Mouse (Mus musculus) liver, embryonic 16.5 days (tissue): ENCODE results near the gene Camk1g. TPM values are rescaled to one million over a fixed set of nuclear protein-coding genes. Genes with fewer than 3 reads are reported as not detected.

Experiments used
- ATAC-seq: fragments of 200-750 bp; cut with Nextera tagmentation; 2 replicates; pipeline ENCODE4 v1.8.0; 2017; ENCODE audit warnings: low read depth, mild to moderate bottlenecking, moderate number of reproducible peaks, moderate library complexity
- H3K27ac ChIP-seq: fragments of 300-500 bp; sonication (generic); 2 replicates; pipeline ENCODE4 v1.5.1; 2014; ENCODE audit warnings: mild to moderate bottlenecking, low read length
- H3K27me3 ChIP-seq: fragments of 300-500 bp; sonication (generic); 2 replicates; pipeline ENCODE4 v1.6.1; 2014; ENCODE audit warnings: low read depth, low read length, mixed read lengths; ENCODE audit not compliant: control insufficient read depth, insufficient read depth
- H3K36me3 ChIP-seq: fragments of 300-500 bp; sonication (generic); 2 replicates; pipeline ENCODE4 v1.6.1; 2014; ENCODE audit warnings: mild to moderate bottlenecking; ENCODE audit not compliant: control insufficient read depth, insufficient read depth
- H3K4me1 ChIP-seq: fragments of 300-500 bp; sonication (generic); 2 replicates; pipeline ENCODE4 v1.6.1; 2014; ENCODE audit warnings: low read depth, low read length, mixed read lengths; ENCODE audit not compliant: control insufficient read depth
- H3K4me2 ChIP-seq: fragments of 300-500 bp; sonication (generic); 2 replicates; pipeline ENCODE4 v1.6.1; 2014; ENCODE audit warnings: low read depth, low read length, mixed read lengths
- H3K4me3 ChIP-seq: fragments of 300-500 bp; sonication (generic); 2 replicates; pipeline ENCODE4 v1.5.1; 2014; ENCODE audit warnings: low read depth, mild to moderate bottlenecking, low read length
- H3K9ac ChIP-seq: fragments of 300-500 bp; sonication (generic); 2 replicates; pipeline ENCODE4 v1.6.1; 2014; ENCODE audit warnings: low read depth, low read length
- H3K9me3 ChIP-seq: fragments of 300-500 bp; sonication (generic); replicated peaks from 2 replicates; pipeline ENCODE4 v1.6.1; 2016; ENCODE audit warnings: low read length; ENCODE audit not compliant: control insufficient read depth
- WGBS: fragments of 180-500 bp; shearing (Covaris S2); extraction: QIAGEN DNeasy Blood & Tissue Kit; methylation state at CpG from one replicate; pipeline ENCODE4 v1.1.7; 2014; ENCODE audit not compliant: insufficient replicate concordance; 5-methylcytosine and 5-hydroxymethylcytosine counted together
- polyA plus RNA-seq: library from polyadenylated mRNA; unstranded; fragments of >200 nt; fragmentation: Nextera tagmentation; extraction: Ambion mirVana; gene quantifications from 2 replicates; pipeline ENCODE4 v1.2.1, GENCODE M21; 2015

The Camk1g gene
- polyA plus RNA-seq, 1 experiment from 2014 or later, result 0.33 TPM

GRCm38 (mm10) chr1:193361181-193361580 is 8.9 kb downstream of the Camk1g start:
- no peak for ATAC-seq
- H3K4me2 ChIP-seq, result no peak overlapping the region
- WGBS, result 42% methylated on average over 6 of the region's 6 CpGs

DNA sequence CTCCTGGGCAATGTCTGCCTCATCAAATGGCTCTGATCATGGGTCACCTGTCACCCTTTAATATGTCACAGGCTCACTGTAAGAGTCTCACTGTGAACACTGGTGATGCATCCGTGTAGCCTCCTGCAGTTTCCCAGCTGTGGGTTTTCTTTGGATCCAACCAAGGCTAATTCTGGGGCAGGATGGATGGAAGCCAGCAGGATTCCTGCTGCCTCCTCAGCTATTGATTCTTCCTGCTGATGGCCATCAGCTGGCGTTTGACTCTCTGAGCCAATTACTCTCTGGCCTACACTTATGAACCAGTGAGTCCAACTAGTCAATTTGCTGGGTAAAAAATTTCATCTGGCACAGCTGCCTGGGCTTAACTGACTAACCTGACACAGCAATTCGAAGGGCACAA is 10.9 kb downstream of the Camk1g start:
- no peak overlapping the region for H3K4me2 ChIP-seq
- 43% methylated on average over 3 of the region's 3 CpGs for WGBS

More at GRCm38 (mm10) chr1:193361181-193361580, 8.9 kb downstream of the Camk1g start:
- Histone ChIP-seq H3K9me3 (no peaks in the 10 kb centered on the region), H3K4me3 (no peak overlapping the region), H3K9ac (no peak overlapping the region), H3K36me3 (no peaks in the 10 kb centered on the region), H3K27ac (no peak overlapping the region), H3K4me1 (no peaks in the 10 kb centered on the region), H3K27me3 (no peaks in the 10 kb centered on the region)

DNA sequence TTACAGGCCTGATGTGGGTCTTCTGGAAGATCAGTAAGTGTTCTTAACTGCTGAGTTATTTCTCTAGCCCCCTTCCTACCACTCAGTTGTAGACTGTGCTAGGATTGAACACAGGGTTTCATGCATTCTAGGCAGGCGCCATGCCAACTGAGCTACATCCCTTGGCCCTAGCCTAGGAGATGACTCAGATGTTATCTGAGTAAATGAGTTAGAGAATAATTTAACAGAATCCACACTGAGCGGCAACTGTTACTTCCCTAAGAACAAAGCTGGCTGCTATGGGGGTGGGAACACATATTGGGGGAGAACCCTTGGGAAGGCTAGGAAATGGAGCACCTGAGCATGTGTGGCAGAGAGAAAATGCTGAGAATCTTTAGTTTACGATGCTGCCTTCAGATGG is 18.5 kb downstream of the Camk1g start:
- Histone ChIP-seq H3K27ac (no peak overlapping the region), H3K27me3 (no peaks in the 10 kb centered on the region), H3K36me3 (no peaks in the 10 kb centered on the region), H3K9ac (no peak overlapping the region), H3K4me3 (no peak overlapping the region), H3K4me2 (no peak overlapping the region), H3K4me1 (no peaks in the 10 kb centered on the region), H3K9me3 (no peaks in the 10 kb centered on the region)
- 60% methylated on average over 3 of the region's 3 CpGs for WGBS
- no peak for ATAC-seq

More for the DNA sequence above, 10.9 kb downstream of the Camk1g start:
- Histone ChIP-seq H3K4me3 (no peak overlapping the region), H3K36me3 (no peaks in the 10 kb centered on the region), H3K27me3 (no peaks in the 10 kb centered on the region), H3K9ac (no peak overlapping the region), H3K4me1 (no peaks in the 10 kb centered on the region), H3K9me3 (no peaks in the 10 kb centered on the region), H3K27ac (no peak overlapping the region)
- ATAC-seq, result no peak

- Histone ChIP-seq H3K27ac (no peak overlapping the region), H3K4me2 (no peak overlapping the region), H3K4me3 (no peak overlapping the region), H3K9ac (no peak overlapping the region), H3K27me3 (no peaks in the 10 kb centered on the region), H3K4me1 (no peaks in the 10 kb centered on the region), H3K36me3 (no peaks in the 10 kb centered on the region), H3K9me3 (no peaks in the 10 kb centered on the region)
- WGBS, result 67% methylated on average over 2 of the region's 2 CpGs
- no peak for ATAC-seq
These were observed 19.6 kb downstream of the Camk1g start for GRCm38 (mm10) chr1:193350546-193350801.

DNA sequence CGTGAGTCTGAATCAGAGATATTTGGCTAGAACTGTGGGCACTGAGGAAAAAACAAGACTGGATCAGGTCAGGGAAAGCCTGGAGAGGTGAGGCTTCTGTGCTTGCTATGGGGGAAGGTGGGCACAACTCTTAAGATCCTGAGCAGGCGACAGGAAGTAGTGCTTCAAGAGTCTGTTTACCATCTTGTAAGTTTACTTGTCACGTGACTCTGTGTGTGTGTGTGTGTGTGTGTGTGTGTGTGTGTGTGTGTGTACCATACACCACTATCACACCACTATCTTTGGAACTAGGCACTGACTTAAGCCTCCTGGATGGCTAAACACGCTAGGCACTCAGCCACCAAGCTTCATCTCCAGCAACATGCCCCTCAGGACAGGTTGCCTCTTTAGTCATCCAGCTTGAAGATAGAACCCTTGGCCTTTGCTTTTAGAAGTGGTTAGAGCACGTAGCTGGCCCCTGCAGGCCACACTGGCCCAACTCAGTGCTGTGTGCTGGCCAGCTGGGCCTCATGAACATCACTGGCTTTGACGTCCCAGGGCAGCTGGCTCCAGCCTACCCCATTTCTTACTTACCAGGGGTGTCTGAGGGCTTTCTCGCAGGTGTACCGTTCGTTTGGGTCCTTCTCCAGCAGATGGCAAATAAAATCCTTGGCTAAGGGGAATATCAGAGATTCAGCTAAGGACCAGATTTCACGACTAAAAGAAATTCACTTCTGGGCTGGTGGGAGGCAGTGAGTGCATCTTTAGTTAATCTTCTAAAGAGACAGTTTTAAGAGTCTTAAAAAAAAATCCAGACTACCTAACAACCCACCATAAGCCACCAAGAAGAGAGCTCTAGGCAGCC is 20.2 kb downstream of the Camk1g start:
- H3K27me3 ChIP-seq, result no peaks in the 10 kb centered on the region
- H3K36me3 ChIP-seq, result no peaks in the 10 kb centered on the region
- H3K4me3 ChIP-seq, result no peak overlapping the region
- H3K4me2 ChIP-seq, result no peak overlapping the region
- no peaks in the 10 kb centered on the region for H3K9me3 ChIP-seq
- H3K27ac ChIP-seq, result no peak overlapping the region
- WGBS, result 60% methylated on average over 10 of the region's 10 CpGs
- H3K9ac ChIP-seq, result no peak overlapping the region
- H3K4me1 ChIP-seq, result no peaks in the 10 kb centered on the region
- no peak for ATAC-seq

DNA sequence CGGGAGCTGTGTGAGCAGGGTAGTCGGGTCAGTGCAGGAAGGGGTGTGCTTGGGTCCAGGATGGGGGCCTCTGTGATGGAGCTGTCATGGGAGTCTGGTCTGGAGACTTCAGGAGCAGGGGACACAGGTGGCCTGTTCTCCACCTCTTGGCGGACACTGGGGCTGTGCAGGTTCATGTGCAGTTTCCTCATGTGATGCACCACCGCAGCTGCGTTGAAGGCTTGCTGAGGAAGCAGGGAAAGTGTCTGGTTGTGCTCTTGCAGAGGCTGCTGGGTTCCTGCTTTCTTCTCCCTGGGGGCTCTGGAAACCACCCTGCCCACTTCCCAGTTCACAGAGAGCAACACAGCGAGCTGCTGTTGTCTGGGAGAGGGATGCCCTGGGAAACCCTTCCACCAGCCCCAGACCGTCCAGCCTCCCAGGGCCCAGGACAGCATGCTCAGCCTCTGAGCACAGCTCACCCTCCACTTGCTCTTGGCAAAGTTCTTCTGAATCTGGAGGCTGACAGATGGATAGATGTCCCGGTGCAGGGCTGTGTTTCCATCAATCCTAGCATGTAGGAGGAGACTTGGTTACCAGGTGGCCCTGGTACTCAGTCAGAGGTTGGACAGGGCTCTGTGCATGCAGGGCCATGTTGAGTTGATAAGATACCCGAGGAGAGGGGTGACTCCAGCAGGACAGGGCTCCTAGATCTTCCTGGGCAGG is 21.7 kb downstream of the Camk1g start:
- Histone ChIP-seq H3K4me2 (no peak overlapping the region), H3K27ac (no peak overlapping the region), H3K4me3 (no peak overlapping the region), H3K36me3 (no peaks in the 10 kb centered on the region), H3K4me1 (no peaks in the 10 kb centered on the region), H3K9me3 (no peaks in the 10 kb centered on the region), H3K27me3 (no peaks in the 10 kb centered on the region), H3K9ac (no peak overlapping the region)
- no peak for ATAC-seq
- WGBS, result 58% methylated on average over 9 of the region's 9 CpGs

GRCm38 (mm10) chr1:193346908-193347307 is 23.2 kb downstream of the Camk1g start:
- Histone ChIP-seq H3K27me3 (no peaks in the 10 kb centered on the region), H3K4me1 (no peaks in the 10 kb centered on the region), H3K36me3 (no peaks in the 10 kb centered on the region), H3K4me2 (no peak overlapping the region), H3K9ac (no peak overlapping the region), H3K27ac (no peak overlapping the region), H3K9me3 (no peaks in the 10 kb centered on the region), H3K4me3 (no peak overlapping the region)
- WGBS, result 41% methylated on average over 3 of the region's 3 CpGs
- no peak for ATAC-seq

DNA sequence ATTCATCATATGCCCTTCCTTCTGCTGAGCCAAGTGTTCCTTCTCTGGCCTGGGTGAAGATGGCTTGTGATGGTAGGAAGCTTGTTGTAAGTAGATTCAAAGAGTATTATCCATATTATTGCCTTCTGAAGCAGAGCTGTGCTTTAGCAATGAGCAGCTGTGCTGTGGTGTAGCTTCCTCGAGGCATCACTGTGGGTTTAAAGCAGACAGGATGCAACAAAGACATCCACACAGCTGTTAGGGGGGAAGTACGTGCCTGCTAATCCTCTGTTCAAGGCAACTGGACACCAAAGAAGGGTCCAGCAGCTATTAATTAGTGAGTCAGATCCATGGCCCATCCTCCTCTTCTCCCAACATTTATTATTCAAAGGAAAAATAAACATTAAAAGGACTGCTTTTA is 25.1 kb downstream of the Camk1g start:
- Histone ChIP-seq H3K27me3 (no peaks in the 10 kb centered on the region), H3K4me1 (no peaks in the 10 kb centered on the region), H3K27ac (no peak overlapping the region), H3K36me3 (no peaks in the 10 kb centered on the region), H3K9ac (no peak overlapping the region), H3K4me3 (no peak overlapping the region), H3K9me3 (no peaks in the 10 kb centered on the region), H3K4me2 (no peak overlapping the region)
- ATAC-seq, result no peak
- 21% methylated on average over 2 of the region's 2 CpGs for whole genome bisulfite sequencing

GRCm38 (mm10) chr1:193343853-193344252 is 26.2 kb downstream of the Camk1g start:
- 49% methylated on average over 4 of the region's 4 CpGs for WGBS
- H3K4me2 ChIP-seq, result no peak overlapping the region
- H3K4me3 ChIP-seq, result no peak overlapping the region
- no peak overlapping the region for H3K27ac ChIP-seq
- no peak overlapping the region for H3K9ac ChIP-seq
- no peaks in the 10 kb centered on the region for H3K4me1 ChIP-seq
- H3K27me3 ChIP-seq, result no peaks in the 10 kb centered on the region
- no peaks in the 10 kb centered on the region for H3K9me3 ChIP-seq
- no peaks in the 10 kb centered on the region for H3K36me3 ChIP-seq
- no peak for ATAC-seq
